Mouse (Mus musculus) heart, adult 2 months (tissue): ENCODE measurements at regions not wholly inside any gene's neighbourhood (a gene's known extent, or its start where the extent isn't known, plus 50 kb on each side); places are given as distances from the start of the nearest gene placed in this dataset.
"Not testable (repeated sequence)": the region's sequence is repeated elsewhere in the genome, so short reads cannot be mapped to it uniquely, and the experiment has no call there.

Source experiments
- CTCF ChIP-seq: fragments of 200-600 bp; IDR thresholded peaks from 2 replicates; pipeline ENCODE4 v1.8.1; 2022; ENCODE audit warnings: antibody characterized with exemption, mild to moderate bottlenecking, moderate library complexity
- EP300 ChIP-seq: fragments of 200-500 bp; IDR thresholded peaks from 2 replicates; pipeline ENCODE4 v1.6.1; 2011; ENCODE audit warnings: low read depth, low read length, control low read depth; ENCODE audit not compliant: insufficient read depth

DNA sequence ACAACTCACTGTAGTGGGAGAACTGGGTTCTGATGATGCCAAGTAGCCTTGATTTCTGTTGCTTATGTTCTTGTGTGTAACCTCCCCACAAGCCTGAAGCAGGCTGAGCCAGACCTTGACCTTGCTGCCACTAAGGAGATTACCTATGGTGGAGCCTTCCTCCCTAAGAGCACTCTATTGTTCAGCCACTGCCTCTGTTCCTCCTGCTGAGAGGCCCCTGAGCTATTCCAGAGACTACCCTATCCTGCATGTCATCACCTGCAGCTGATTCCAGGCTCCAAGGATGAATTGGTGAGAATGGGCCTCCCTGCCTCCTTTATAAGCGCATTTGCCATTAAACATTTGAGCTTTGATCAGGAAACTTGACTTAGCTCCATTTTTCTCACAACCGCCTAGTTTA, 60.8 kb upstream of the Dnajc1 start:
- TF ChIP-seq EP300, CTCF: not testable (repeated sequence)
